Mouse (Mus musculus) bone marrow macrophage, adult 2 months (primary cell): ENCODE measurements around the gene Fam168b.

Experiments used
- CTCF ChIP-seq: IDR thresholded peaks from 2 replicates; pipeline ENCODE4 v1.5.1; 2012; ENCODE audit warnings: low read depth, mild to moderate bottlenecking, low read length, moderate library complexity
- POLR2A ChIP-seq: IDR thresholded peaks from 2 replicates; pipeline ENCODE4 v1.6.1; 2012; ENCODE audit warnings: mild to moderate bottlenecking, low read depth, low read length, borderline replicate concordance

DNA sequence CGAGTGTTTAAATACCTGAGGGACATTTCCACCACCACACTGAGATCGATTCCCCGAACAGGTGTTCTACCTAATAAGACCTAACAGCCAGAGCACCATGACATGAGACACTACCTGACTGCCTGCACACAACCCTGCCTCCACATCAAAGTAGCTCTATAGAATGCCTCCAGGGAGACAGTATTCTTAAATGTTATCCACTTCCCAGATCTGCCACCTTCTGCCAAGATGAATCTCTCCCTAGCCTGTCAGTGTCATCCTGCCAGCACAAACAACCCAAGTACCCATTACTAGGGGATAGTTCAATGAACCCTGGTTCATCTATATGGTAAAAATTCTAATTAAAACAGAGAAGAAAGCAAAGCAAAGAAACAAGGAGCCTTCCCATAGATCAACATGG lies 4.2 kb upstream of the Fam168b start:
- TF ChIP-seq POLR2A (no peak), CTCF (no peak)
